In genomic region chr11:22928586-22929169, GRCm38 (mm10) we compare ENCODE assay signal across 13 mouse cellular contexts. TPM values are rescaled to one million over a fixed set of nuclear protein-coding genes. Genes with fewer than 3 reads are reported as not detected.
DNase-seq lines count a peak whose midpoint lies in the region; ATAC-seq and TF ChIP-seq lines count a peak whose summit lies in the region.
"Had no signal": no experiment of that assay in that cellular context is flagged by ENCODE, and none has a peak within 500 bp of the region (broad histone marks: within the 10 kb centered on the region; RNA-seq: fewer than 3 reads in every experiment).

No protein-coding gene starts in this region.

- no peak overlapping the region for H3K27ac ChIP-seq in kidney, postnatal 0 days
- no peak overlapping the region for H3K27ac ChIP-seq in kidney, embryonic 15.5 days
- no peak overlapping the region for H3K27ac ChIP-seq in forebrain, embryonic 16.5 days (ENCODE audit: low read length)
- H3K27ac ChIP-seq in midbrain, embryonic 13.5 days: no peak overlapping the region
- H3K27ac ChIP-seq: hindbrain, embryonic 12.5 days; liver, embryonic 14.5 days had no signal

- H3K4me1 ChIP-seq in kidney, postnatal 0 days (replicated peaks; ENCODE audit: insufficient read depth, low read length): peaks cover 8% of the 10 kb centered on the region; the same call in 1 of the 2 replicates
- peaks cover 14% of the 10 kb centered on the region for H3K4me1 ChIP-seq in kidney, embryonic 15.5 days
- no peaks in the 10 kb centered on the region for H3K4me1 ChIP-seq in forebrain, embryonic 16.5 days (replicated peaks; ENCODE audit: control insufficient read depth, insufficient read depth, low read length)
- H3K4me1 ChIP-seq in midbrain, embryonic 13.5 days (replicated peaks): 0 out of 2 replicates have a peak, but pooled peaks cover 3% of the 10 kb centered on the region

- WGBS in kidney, postnatal 0 days: 35% methylated on average over 8 of the region's 8 CpGs
- WGBS in kidney, embryonic 15.5 days: 43% methylated on average over 8 of the region's 8 CpGs
- 91% methylated on average over 8 of the region's 8 CpGs for WGBS in forebrain, embryonic 16.5 days
- WGBS in midbrain, embryonic 13.5 days: 92% methylated on average over 8 of the region's 8 CpGs

- H3K4me2 ChIP-seq in kidney, postnatal 0 days (ENCODE audit: low read length): no peak overlapping the region
- no peak overlapping the region for H3K4me2 ChIP-seq in kidney, embryonic 15.5 days
- H3K4me2 ChIP-seq in forebrain, embryonic 16.5 days (ENCODE audit: low read length): no peak overlapping the region
- H3K4me2 ChIP-seq in midbrain, embryonic 13.5 days (replicated peaks): no peak overlapping the region
- H3K4me2 ChIP-seq: hindbrain, embryonic 12.5 days had no signal

- DNase-seq in kidney, postnatal 0 days (ENCODE audit: low spot score): peak; percentile 15
- peak; percentile 50 for DNase-seq in CD4-positive, CD25-positive, alpha-beta regulatory T cell, adult 2 months (ENCODE audit: low read depth, low spot score)
- peak; percentile 23 for DNase-seq in adrenal gland, postnatal 25 days
- DNase-seq in adipocyte (ENCODE audit: low spot score): no peak

- no peak overlapping the region for H3K9ac ChIP-seq in kidney, postnatal 0 days (ENCODE audit: low read depth, low read length)
- H3K9ac ChIP-seq in kidney, embryonic 15.5 days: no peak overlapping the region
- no peak overlapping the region for H3K9ac ChIP-seq in forebrain, embryonic 16.5 days (replicated peaks; ENCODE audit: low read depth, low read length)
- no peak overlapping the region for H3K9ac ChIP-seq in midbrain, embryonic 13.5 days (replicated peaks)
- H3K9ac ChIP-seq: hindbrain, embryonic 12.5 days; liver, embryonic 14.5 days had no signal

- TF ChIP-seq CTCF in kidney, postnatal 0 days (IDR thresholded peaks at IDR 0.05; ENCODE audit: low read depth): no peak

- ATAC-seq in kidney, postnatal 0 days (replicated peaks; ENCODE audit: low FRiP score, low read depth): no peak
- no peak for ATAC-seq in kidney, embryonic 15.5 days (replicated peaks; ENCODE audit: low FRiP score)
- ATAC-seq in megakaryocyte progenitor cell, adult 5-6 weeks (replicated peaks; ENCODE audit: poor library complexity): peak; percentile 87
- no peak for ATAC-seq in forebrain, embryonic 16.5 days
- ATAC-seq in midbrain, embryonic 13.5 days: no peak

- H3K27me3 ChIP-seq in kidney, postnatal 0 days (ENCODE audit: insufficient read depth, low read length): no peaks in the 10 kb centered on the region
- no peaks in the 10 kb centered on the region for H3K27me3 ChIP-seq in kidney, embryonic 15.5 days
- no peaks in the 10 kb centered on the region for H3K27me3 ChIP-seq in forebrain, embryonic 16.5 days (replicated peaks; ENCODE audit: control insufficient read depth, insufficient read depth, low read length)
- H3K27me3 ChIP-seq in midbrain, embryonic 13.5 days: no peaks in the 10 kb centered on the region
- H3K27me3 ChIP-seq: hindbrain, embryonic 12.5 days had no signal

- no peaks in the 10 kb centered on the region for H3K36me3 ChIP-seq in kidney, postnatal 0 days (ENCODE audit: insufficient read depth, low read length)
- H3K36me3 ChIP-seq in kidney, embryonic 15.5 days: no peaks in the 10 kb centered on the region
- H3K36me3 ChIP-seq in forebrain, embryonic 16.5 days (ENCODE audit: control insufficient read depth, insufficient read depth): no peaks in the 10 kb centered on the region
- H3K36me3 ChIP-seq in midbrain, embryonic 13.5 days: no peaks in the 10 kb centered on the region
- H3K36me3 ChIP-seq: hindbrain, embryonic 12.5 days had no signal

- no peak overlapping the region for H3K4me3 ChIP-seq in kidney, postnatal 0 days (replicated peaks; ENCODE audit: low read depth, low read length)
- H3K4me3 ChIP-seq in kidney, embryonic 15.5 days (replicated peaks): no peak overlapping the region
- no peak overlapping the region for H3K4me3 ChIP-seq in forebrain, embryonic 16.5 days (replicated peaks; ENCODE audit: low read length)
- no peak overlapping the region for H3K4me3 ChIP-seq in midbrain, embryonic 13.5 days (replicated peaks)
- H3K4me3 ChIP-seq: erythroblast, embryonic 14.5 days; hindbrain, embryonic 12.5 days had no signal

- H3K9me3 ChIP-seq in kidney, postnatal 0 days (replicated peaks; ENCODE audit: low read length): no peaks in the 10 kb centered on the region
- no peaks in the 10 kb centered on the region for H3K9me3 ChIP-seq in kidney, embryonic 15.5 days (replicated peaks)
- no peaks in the 10 kb centered on the region for H3K9me3 ChIP-seq in forebrain, embryonic 16.5 days (ENCODE audit: control insufficient read depth, low read length)
- H3K9me3 ChIP-seq in midbrain, embryonic 13.5 days: no peaks in the 10 kb centered on the region
- H3K9me3 ChIP-seq: G1E; hindbrain, embryonic 12.5 days had no signal

RNA-seq across cellular contexts. Expression of gene Zrsr1, which starts 43.1 kb away (rescaled TPM):
- 3.4 and 3.7 TPM in 2 replicates for polyA plus RNA-seq in kidney, postnatal 0 days (2015; fragmentation: Nextera tagmentation; extraction: Ambion mirVana)
- 3.0 and 3.8 TPM in 2 replicates for polyA plus RNA-seq in kidney, embryonic 15.5 days (2015; fragmentation: Nextera tagmentation; extraction: Ambion mirVana)
- total RNA-seq in adrenal gland, postnatal 25 days (2021): 30.7 and 31.0 TPM in 2 replicates
- 4.0 and 7.0 TPM in 2 replicates for total RNA-seq in megakaryocyte progenitor cell, adult 5-6 weeks (2015)
- 10.3 and 11.2 TPM in 2 replicates for total RNA-seq in megakaryocyte progenitor cell, adult 5-6 weeks (2017)
- polyA plus RNA-seq in forebrain, embryonic 16.5 days (2015; fragmentation: Nextera tagmentation; extraction: Ambion mirVana): 6.1 and 6.6 TPM in 2 replicates
- 5.8 and 6.7 TPM in 2 replicates for polyA plus RNA-seq in midbrain, embryonic 13.5 days (2015; fragmentation: Nextera tagmentation; extraction: Ambion mirVana)

RNA-seq across cellular contexts. Expression of gene Gm28048, which starts 53.2 kb away (rescaled TPM):
- polyA plus RNA-seq in kidney, postnatal 0 days (2015; fragmentation: Nextera tagmentation; extraction: Ambion mirVana): 34.8 and 36.5 TPM in 2 replicates
- polyA plus RNA-seq in kidney, embryonic 15.5 days (2015; fragmentation: Nextera tagmentation; extraction: Ambion mirVana): 19.3 and 21.6 TPM in 2 replicates
- total RNA-seq in adrenal gland, postnatal 25 days (2021): 52.3 and 54.2 TPM in 2 replicates
- 77.6 and 83.1 TPM in 2 replicates for total RNA-seq in megakaryocyte progenitor cell, adult 5-6 weeks (2015)
- total RNA-seq in megakaryocyte progenitor cell, adult 5-6 weeks (2017): 52.7 and 59.5 TPM in 2 replicates
- 3.0 and 6.0 TPM in 2 replicates for polyA plus RNA-seq in forebrain, embryonic 16.5 days (2015; fragmentation: Nextera tagmentation; extraction: Ambion mirVana)
- polyA plus RNA-seq in midbrain, embryonic 13.5 days (2015; fragmentation: Nextera tagmentation; extraction: Ambion mirVana): 2.7 and 4.4 TPM in 2 replicates
- total RNA-seq: midbrain, postnatal 0 days had no signal
- polyA plus RNA-seq: erythroblast, embryonic 14.5 days; G1E had no signal

RNA-seq across cellular contexts. Expression of gene Commd1, which starts 53.5 kb away (rescaled TPM):
- polyA plus RNA-seq in kidney, postnatal 0 days (2015; fragmentation: Nextera tagmentation; extraction: Ambion mirVana): 390 and 427 TPM in 2 replicates
- 382 and 415 TPM in 2 replicates for polyA plus RNA-seq in kidney, embryonic 15.5 days (2015; fragmentation: Nextera tagmentation; extraction: Ambion mirVana)
- 97.9 and 109 TPM in 2 replicates for total RNA-seq in adrenal gland, postnatal 25 days (2021)
- 141 and 159 TPM in 2 replicates for total RNA-seq in megakaryocyte progenitor cell, adult 5-6 weeks (2015)
- total RNA-seq in megakaryocyte progenitor cell, adult 5-6 weeks (2017): 89.6 and 105 TPM in 2 replicates
- polyA plus RNA-seq in forebrain, embryonic 16.5 days (2015; fragmentation: Nextera tagmentation; extraction: Ambion mirVana): 225 and 234 TPM in 2 replicates
- 307 and 311 TPM in 2 replicates for polyA plus RNA-seq in midbrain, embryonic 13.5 days (2015; fragmentation: Nextera tagmentation; extraction: Ambion mirVana)
